Mouse (Mus musculus): ENCODE data around the gene Sult1a1.

Gene Sult1a1

DNA sequence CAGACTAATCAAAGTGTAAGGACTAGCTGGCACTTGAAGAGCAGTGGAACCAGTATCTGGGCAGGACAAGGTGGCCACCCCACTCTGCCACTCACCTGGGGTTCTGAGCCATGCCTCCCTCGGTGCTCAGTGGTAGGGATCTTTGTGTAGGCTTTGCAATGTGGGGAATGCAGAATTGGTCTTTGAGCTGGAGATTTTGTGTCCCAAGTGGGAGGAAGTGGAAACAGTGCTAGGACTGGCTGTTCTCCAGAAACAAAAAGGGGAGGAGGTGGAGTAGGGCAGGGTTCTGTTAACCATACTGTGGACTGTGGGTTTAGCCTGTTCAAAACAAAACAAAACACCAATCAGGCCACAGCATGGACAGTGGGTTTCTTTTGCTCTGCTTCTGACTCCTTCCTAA, at the start of gene Sult1a1:
Gene Sult1a1, minus strand, starts transcription at position 226 of the 400 bp plus-strand sequence.
- no peak for DNase-seq

DNA sequence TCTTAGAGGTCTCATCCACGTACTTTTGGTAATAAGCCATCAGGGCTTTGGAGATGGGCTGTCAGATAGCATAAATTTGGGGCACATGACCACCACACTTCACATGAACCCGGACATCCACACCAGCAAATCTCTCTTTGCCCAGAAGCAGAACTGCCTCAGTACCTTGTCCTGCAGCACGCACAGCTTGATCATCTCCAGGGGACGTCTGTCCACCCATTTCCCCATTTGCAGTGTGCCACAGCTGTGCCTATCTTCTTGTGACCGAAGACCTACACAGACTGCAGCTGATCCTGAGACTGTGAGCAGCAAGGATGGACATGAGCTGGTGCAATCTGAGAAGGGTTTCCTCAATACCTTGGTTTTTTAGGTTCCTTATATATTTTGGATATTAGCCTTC, 49.4 kb upstream of the Sult1a1 start:
- DNase-seq = no peak

DNA sequence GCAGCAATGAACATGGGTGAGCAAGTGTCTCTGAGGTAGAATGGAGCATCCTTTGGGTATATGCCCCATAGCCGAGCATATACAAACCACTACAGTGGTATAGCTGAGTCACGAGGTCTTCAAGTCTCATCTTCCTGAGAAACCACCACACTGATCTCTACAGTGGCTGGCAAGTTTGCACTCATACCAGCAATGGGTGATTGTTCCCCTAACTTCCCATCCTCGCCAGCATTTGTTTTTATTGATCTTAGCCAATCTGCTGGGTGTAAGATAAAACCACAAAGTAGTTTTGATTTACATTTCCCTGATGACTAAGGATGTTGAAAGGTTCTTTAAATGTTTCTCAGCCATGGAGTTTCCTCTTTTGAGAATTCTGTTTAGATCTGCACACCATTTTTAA, 48.8 kb upstream of the Sult1a1 start:
- DNase-seq = no peak

DNA sequence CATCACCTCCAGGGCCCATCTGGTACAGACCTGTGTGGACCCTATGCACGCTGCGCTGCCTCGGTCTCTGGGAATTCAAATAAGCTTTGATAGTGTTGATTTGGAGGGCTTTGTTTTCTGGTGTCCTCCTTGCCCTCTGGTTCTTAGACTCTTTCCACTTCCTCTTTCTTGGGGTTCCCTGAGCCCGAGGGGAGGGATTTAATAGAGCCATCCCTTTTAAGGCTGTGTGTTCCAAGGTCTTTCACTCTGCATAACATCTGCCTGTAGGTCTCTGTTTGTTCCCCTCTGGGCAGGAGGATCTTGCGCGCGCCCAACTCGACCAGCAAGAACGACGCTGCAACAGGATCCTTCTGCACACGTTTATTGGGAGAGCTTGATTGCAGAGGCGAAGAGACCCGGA, 45.4 kb upstream of the Sult1a1 start:
- no peak for DNase-seq

DNA sequence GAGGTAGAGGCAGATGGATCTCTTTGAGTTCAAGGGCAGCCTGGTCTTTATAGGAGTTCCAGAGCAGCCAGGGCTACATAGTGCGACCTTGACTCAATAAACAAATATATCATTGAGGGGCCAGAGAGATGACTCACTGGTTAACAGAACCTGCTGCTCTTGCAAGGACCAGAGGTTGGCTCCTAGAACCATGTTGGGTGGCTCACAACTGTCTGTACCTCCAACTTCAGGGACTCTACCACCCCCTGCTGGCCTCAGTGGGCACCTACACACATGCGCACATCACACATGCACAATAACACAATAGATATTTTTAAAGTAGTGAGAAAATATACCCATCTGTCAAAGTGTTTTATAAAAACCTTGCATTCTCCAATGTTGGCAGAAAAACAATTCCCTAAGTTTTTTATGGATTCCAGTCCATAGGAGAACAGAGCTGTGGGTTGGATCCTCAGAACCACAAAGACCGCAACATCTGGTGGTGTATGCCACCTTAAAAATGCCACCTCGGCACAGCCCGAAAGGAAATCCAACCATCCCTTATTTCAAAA, 42.6 kb upstream of the Sult1a1 start:
- no peak for DNase-seq

DNA sequence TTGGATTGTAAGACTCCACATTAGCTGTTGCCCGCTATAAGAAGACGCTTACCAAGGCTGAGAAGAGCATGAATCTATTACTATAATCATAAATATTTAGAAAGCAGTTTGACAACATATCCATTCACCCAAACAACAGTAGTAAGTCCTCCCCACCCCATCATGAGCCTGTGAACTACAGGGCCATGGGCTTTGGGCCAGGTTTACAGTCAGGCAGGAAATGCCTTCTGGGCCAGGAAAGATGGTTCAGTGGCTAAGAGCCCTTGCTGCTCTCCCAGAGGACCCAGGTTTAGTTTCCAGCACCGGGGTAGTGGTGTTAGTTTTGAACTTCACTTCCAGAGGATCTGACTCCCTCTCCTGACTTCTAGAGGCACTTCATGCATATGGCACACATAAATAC, 41.3 kb upstream of the Sult1a1 start:
- no peak for DNase-seq

DNA sequence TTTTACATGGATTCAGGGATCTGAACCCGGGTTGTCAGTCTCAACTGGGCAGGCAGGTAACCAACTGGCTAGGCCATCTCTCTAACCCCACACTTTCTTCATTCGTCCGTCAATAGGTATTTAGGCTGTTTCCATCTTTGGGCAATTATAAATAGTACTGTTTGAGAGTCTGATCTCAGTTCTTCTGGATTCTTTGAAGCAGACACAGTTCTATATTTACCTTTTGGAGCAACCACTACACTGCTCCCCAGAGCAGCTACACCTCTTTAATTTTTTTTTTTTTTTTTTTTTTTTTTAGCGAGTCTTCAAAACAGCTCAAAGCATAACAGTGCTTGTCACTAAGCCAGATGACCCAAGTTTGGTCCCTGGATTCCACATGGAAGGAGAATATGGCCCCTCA, 39.4 kb upstream of the Sult1a1 start:
- no peak for DNase-seq

DNA sequence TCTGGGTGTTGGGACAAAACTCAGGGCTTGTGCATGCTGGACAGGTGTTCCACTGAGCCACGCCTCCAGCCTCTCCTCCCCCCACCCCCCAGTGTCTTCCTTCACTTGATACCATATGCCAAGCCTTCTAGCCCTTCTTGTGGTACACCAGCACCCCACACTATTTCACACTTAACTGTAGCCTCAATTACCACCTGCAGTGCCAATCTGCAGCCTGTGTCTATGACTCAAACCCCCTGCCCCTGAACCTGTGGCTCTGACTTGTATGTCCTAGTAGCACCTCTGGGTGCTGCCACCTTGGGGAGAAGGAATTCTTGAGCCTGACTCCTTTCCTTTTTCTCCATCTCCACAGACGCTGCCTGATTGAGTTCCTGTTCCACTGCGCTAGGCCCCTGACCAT, 35.7 kb upstream of the Sult1a1 start:
- peak; percentile 46 to 71 for DNase-seq

DNA sequence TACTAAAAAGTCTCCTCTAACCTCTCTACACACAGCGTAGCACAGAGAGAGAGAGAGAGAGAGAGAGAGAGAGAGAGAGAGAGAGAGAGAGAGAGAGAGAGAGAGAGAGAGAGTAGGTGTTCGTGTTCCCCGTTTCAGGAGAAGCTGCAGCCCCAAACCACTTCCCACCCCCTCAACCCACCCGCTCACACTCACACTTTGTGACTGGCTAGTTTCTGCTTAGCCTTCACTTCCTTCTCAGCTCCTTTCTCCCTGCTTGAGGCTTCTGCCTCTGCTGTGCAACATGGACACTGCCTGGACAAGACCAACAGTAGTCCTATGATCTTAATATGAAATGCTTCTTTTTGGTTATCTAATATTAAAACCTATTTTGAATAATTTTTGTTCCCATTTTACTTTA, 34.0 kb upstream of the Sult1a1 start:
- peak in 1 of 2 experiments; percentile 51 for DNase-seq

DNA sequence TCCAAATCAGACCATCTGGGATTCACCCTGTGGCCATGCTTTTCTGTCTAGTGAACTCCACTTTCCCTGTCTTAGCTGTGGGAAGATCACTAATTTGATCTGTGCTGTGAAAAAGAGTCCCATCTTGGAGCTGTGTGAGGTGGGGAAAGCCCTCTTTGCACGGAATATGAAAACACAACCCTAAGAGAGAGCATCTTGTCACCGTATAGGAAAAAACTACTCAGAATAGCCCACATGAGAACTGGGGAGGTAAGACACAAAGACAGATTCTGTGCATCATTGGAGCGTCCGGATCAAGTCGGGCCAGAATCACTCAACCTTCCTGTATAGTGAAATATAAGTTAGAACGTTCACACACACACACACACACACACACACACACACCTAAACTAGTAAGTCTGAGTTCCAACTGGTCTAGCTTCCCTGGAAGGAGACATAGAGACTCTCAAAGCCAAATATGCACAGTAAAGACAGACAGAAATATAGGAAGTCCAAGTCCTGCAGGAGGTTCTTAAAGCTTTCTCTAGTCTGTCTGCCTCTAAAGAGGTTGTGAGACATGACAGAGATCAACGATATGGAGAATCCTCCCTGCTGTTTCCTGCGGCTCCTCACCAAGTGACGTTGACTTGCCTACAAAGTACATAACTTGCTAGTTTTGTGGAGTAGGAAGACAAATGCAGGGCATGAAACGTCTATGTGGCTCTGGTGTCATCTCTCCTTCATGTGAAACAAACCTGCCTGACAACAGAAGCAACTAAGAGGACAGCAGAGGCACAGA, 32.1 kb upstream of the Sult1a1 start:
- DNase-seq = no peak

DNA sequence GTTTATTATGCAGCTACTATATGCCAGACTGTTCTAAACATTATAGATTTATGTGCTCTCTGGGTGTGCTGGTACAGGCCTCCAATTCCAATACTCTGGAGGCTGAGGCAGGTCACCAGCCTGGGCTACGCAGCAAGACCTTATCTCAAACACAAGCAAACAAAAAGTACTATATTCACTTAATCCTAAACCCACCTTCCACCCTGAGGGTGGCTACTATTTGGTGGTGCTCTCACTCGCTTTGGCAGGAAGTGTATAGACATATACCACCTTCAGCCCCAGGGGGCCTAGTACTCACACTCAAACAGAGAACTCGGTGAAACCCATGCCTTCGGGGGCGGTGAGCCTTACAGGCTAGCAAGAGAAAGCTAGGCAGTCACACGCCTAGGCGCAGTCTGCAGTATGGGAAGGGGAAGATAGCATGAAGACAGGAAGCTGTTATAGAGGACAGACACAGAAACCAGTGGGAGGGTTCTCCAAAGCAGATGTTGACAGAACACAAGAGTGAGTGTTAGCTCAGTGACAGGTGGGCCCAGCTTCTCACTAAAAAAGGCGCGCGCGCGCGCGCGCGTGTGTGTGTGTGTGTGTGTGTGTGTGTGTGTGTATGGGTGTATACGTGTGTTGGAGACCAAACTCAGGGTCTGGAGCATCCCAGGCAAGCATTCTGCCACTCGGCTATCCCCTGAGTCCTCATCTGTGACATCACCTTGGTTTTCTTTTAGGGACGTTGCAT, 31.4 kb upstream of the Sult1a1 start, which contains the start of gene Coro1a:
Gene Coro1a, minus strand, starts transcription at position 346 of the 733 bp plus-strand sequence.
- DNase-seq = peak; percentile 76 to 88

DNA sequence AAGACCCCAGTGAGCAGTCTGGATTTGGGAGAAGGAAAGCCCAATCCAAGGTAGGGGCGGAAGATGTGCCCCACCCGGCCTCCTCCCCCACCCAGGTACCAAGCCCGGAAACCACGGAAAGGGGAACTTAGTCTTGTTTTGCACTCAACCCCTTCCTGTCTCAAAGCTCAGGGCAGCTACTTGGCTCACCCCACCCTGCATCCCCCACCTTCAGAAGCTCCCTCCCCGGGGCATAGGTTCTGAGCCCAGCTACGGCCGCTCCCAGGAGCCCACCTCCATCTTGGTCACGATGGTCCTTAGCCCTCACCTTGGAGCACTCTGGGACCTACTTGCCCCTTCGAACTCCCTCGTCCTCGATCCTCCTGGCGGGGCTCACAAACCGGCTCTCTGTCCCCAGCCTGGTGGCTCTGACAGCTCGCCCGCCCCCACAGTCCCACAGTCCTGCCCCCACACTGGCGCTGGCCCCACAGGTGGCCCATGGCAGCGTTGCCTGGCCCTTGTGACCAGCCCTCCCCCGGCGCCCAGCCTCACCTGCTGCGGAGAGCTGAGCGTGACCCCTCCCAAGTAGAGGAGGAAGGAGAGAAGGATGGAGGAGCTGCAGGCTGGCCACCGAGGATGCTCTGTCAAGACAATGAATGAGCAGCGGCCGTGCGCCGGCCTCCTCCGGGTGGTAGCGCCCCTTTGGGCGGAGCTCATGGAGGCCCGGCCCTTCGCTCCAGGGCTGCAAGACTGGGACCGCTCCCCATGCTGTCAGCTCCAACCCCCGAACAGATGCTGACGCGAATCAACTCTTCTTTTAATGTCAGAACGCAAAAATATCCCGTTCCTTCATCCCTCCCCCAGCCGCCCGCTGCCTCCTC, 28.1 kb upstream of the Sult1a1 start:
- DNase-seq = peak; percentile 92 to 94

DNA sequence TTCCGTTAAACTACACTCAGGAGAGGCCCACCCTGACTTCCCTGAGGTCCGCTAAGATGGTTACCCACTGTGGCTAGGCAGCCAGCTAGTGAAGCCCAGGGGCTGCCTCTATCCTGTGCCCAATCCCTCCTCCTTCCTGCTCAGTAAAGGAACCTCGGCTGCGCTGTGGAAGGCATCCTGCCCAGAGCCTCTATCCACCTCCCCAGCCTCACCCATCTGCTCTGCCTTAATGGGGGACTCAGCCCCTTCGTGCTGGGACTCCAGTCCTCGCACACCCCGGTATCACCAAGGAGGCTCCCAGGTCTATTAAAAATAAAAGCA, 27.5 kb upstream of the Sult1a1 start:
- no peak for DNase-seq

DNA sequence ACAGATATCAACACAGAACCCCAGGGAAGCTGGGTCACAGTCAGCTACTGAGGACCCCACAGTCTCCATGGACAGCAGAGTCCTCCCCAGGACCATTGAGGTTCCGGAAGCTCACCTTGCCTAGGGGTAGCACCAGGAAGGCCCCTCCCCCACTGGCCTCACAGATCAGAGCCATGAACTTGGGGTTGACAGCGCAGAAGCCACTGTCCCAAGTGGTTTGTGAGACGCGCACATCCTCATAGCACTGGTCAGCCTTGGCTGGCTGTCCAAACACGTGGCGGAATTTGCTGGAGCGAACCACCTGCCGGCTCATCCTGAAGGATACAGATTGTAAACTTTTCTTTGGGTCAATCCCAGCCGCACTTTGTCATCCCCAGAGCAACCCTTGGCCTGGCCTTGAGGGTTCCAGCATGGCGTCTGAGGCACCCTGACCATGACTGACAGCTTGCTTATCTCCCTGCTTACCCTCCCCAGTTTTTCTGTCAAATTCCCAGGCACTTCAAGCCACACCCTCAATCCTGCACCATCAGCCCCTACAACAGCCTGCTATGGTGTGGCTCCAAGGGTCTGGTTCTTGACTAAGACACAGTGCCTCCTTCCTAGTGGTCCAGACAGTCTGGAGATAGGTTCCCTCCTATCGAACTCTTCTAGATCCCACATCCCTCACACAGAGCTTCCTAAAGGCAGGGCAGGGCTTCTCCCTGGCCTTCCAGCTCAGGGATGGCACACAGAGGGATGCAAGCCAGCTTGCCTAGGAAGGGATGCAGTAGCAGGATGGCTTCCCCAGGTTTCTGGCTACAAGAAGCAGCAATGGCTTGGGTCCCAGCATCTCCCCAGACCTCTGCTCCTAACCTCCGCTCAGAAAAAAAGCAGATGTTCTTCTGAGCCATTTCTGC, 26.9 kb upstream of the Sult1a1 start:
- DNase-seq = peak; percentile 79 to 85

DNA sequence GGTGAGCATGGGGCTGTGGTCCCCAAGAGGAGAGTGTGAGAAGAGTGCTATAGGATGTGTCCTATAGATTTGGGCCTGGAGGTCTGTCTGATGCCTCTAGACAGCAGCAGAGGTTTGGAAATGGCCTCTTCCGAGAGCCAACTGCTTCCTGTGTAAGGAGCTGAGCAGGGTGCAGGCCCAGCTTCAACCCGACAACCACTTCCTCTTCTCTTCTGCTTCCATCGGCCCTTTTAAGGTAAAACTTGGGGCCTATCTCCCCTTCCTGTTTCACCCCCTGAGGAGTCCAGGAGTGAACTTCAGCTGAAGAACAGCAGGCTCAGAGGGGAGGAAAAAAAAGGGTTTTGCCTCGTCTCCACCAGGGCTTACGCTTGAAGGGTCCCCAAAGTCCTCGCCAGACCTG, 26.1 kb upstream of the Sult1a1 start:
- DNase-seq = peak; percentile 69 to 84

DNA sequence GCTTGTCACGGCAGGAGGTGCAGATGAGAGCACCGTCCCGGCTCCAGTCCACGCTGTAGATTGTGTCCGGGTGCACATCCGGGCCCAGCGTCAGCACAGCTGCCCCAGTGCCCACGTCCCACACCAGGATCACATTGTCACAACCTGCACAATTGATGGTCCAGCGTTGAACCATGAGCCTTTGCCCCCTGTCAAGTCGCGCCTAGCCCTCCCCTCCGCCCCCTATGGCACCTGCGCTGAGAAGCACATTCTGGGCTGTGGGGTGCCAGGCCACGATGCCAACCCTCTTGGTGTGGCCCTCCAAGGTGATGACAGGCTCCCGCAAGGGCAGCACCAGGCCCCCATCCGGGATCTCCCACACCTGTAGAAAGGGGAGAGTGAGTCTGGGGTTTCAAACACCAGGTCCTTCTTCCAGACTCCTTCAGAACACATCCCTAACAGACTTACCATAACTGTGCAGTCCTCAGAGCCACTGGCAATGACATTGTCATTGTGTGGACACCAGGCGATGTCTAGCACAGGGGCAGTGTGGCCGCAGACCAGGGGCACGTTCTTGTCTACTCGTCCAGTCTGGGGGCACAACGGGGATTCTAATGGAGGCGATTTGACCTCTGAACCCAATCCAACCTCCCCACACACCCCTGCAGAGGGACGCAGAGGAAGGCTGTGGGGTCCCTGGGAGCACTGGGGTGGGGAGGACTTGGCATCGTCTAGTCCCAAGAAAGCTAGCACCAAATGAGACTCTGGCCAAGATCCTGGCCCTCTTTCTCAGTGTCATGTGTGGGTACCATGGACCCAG, 25.5 kb upstream of the Sult1a1 start:
- peak in 1 of 2 experiments; percentile 70 for DNase-seq

DNA sequence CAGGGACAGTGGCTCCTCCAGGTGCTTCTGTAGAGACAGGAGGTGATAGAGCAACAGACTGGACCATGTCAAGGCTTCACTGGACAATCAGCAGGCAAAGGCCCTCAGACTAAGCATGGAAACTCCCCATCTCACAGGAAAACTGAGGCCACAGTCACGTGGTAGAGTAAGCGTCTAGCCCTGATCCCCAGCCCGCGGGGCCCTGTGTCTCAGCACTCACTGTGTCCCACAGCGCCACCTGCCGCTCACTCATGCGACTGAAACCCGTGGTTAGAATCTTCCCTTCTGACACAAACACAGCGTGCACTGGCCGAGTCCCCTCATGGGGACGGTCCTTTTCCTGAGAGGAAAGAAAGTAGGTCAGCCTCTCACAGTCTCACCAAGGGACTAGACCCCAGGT, 24.8 kb upstream of the Sult1a1 start:
- peak; percentile 93 to 96 for DNase-seq

DNA sequence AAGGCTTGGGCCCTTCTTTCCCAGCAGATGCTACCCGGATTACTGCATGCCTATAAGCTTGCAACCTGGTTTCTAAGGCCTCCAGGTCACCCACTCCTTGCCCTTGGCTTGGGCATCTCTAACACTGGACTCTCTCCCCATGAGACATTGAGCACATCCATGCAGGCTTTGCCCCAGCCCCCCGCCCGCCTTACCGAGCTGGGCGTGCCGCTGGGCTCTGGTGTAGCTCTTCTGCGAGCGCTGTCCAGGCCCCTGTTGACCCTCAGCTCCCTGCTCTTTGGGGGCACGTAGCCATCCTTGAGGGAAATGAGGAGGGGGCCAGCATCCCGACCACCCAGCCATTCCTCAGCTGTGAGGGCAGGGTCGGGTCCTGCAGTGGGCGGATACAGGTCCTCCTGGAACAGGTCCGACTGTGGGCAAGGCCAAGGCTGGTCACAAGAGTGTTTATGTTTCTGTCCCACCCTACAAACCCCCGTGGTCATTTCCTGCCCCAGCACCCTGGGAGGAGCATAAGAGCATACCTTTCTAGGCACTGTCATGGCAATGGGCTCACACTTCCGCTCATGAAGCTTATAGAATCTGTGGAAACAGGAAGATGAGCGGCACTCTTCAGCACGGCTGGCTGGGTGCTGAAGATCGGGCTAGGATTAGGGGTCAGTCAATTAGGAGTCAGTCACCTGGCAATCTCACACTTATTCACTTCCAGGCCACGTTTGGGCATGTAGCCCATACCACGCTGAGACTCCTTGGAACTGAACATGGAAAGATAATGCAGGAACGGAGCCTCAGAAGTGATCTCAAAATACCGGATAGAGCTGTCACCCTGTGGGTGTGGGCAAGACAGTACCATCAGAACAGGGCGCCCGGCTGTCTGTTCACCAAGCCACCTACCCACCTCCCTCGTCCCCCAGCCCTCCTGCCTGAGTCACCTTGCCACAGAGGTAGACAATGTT, 24.1 kb upstream of the Sult1a1 start:
- peak in 1 of 2 experiments; percentile 54 for DNase-seq

DNA sequence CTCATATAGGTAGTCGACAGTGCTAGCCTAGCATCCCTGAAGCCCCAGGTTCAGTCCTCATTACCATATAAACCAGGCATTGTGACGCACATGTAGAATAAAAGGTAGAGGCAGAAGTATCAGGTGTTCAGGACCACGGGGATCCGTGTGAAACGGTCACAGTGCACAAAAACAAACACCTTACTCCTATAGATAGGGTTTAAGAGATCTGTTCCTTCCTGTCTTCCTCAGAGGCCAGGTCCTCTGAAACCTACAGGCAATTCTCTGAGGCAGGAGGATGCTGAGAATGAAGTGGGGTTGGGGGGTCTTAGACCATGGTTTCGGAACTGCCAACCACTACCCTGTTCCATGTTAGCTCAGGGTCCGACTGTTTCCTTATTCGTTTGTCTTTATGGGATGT, 21.6 kb upstream of the Sult1a1 start:
- no peak for DNase-seq

DNA sequence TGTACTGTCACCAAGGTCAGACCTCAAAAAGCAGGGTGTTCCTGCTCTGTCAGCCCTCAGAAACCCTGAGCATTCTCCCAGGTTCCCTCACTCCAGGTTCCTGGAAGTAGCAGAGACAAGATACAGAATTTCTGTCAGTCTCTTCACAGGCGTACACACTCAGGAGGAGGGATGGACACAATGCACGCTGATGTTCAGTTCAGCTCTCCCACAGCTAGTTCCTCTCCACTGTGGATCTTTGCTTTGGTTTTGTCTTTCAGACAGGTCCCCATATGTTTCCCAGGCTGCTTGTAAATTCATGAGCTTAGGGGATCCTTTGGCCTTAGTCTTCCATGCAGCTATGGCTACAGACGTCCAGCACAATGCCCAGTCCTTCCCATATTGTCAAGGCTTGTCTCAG, 20.7 kb upstream of the Sult1a1 start:
- no peak for DNase-seq
